Mouse (Mus musculus): Measurements from ENCODE around the gene Cd8b1. TPM values are rescaled to one million over a fixed set of nuclear protein-coding genes. Genes with fewer than 3 reads are reported as not detected.

The Cd8b1 gene
- polyA plus RNA-seq, 1 experiment from 2014 or later, result 0.14 TPM

DNA sequence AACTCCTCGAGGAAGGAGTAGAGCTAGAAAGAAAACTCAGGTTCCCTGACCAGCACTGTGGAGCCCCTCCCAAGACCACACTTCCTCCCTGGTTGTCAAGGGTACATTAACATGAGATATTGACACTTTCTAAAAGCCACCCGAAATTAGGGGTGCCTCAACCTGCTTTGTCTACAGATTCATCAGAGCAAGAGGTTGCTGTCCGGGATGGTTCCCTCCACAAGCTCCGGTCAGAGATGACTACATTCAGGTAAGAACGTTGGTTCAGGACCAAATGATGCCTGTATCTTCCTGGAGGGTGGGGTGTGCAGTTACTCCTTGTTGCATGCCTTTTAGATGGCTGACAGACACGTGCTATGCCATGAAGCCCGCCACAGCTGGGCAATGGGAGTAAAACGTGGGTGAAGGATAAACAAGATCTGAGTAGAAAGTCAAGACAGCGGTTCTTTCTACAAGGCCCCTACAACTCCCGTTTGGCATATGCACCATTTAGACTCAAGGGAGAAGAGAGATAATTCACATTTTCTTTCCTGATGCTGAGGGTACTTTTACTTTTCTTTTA is 30.4 kb downstream of the Cd8b1 start:
- 86% methylated on average over 10 of the region's 10 CpGs for WGBS
- no peaks in the 10 kb centered on the region for H3K36me3 ChIP-seq (ENCODE audit: poor library complexity, severe bottlenecking)
- H3K27me3 ChIP-seq, result no peaks in the 10 kb centered on the region
- no peak for ATAC-seq
- H3K27ac ChIP-seq, result no peak overlapping the region
- no peak overlapping the region for H3K4me2 ChIP-seq
- H3K4me1 ChIP-seq, result no peaks in the 10 kb centered on the region
- H3K4me3 ChIP-seq, result no peak overlapping the region
- no peaks in the 10 kb centered on the region; the same call in 1 of the 2 replicates for H3K9me3 ChIP-seq (replicated peaks)
- H3K9ac ChIP-seq, result no peak overlapping the region

DNA sequence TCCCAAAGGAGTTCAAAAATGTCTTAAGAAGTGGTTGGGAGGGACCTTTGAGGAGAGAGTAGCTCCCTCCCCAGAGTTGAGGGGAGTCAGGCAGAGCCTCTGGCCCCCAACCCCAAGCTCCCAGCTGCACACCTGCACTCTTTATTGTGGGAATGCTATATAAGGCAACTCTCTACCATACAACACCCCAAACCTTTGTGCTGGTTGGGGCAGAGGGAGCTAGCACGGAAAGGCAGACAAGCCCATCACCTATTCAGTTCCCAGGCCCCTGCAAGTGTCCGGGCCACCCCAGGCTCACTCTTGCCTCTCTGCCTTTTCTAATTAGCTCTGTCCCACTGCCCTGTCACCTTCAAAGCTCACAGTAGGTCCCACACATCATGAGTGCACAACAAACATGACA is 31.1 kb downstream of the Cd8b1 start:
- 72% methylated on average over 2 of the region's 2 CpGs for WGBS
- H3K4me2 ChIP-seq, result no peak overlapping the region
- H3K9ac ChIP-seq, result no peak overlapping the region
- H3K9me3 ChIP-seq (replicated peaks), result no peaks in the 10 kb centered on the region
- H3K4me1 ChIP-seq, result no peaks in the 10 kb centered on the region
- no peak overlapping the region for H3K27ac ChIP-seq
- ATAC-seq, result no peak
- H3K4me3 ChIP-seq, result no peak overlapping the region
- H3K36me3 ChIP-seq (ENCODE audit: poor library complexity, severe bottlenecking), result no peaks in the 10 kb centered on the region
- no peaks in the 10 kb centered on the region for H3K27me3 ChIP-seq

DNA sequence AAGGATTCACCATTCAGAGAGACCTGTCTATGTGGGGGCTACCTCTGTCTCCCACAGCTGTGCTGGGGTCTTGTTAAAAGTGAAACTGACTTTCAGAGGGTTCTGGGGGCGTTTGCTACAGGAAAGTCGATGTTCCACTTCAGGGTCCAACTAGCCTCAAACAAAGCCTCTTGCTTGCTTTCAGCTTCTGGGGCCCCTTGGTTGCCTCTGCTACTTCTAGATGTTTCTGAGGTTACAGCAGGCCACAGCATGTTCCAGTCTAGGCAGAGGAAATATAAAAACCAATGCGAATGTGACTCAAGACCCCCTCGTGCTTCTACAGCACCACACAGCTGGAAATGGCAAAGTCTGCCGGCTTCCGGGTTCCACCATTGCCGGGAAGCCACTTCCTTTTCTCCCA is 34.9 kb downstream of the Cd8b1 start:
- H3K36me3 ChIP-seq (ENCODE audit: poor library complexity, severe bottlenecking), result no peaks in the 10 kb centered on the region
- H3K4me1 ChIP-seq, result no peaks in the 10 kb centered on the region
- ATAC-seq, result no peak
- no peak overlapping the region for H3K27ac ChIP-seq
- WGBS, result 93% methylated on average over 7 of the region's 7 CpGs
- H3K27me3 ChIP-seq, result no peaks in the 10 kb centered on the region
- H3K9me3 ChIP-seq (replicated peaks), result no peaks in the 10 kb centered on the region
- H3K4me3 ChIP-seq, result no peak overlapping the region
- H3K9ac ChIP-seq, result no peak overlapping the region
- H3K4me2 ChIP-seq, result no peak overlapping the region

DNA sequence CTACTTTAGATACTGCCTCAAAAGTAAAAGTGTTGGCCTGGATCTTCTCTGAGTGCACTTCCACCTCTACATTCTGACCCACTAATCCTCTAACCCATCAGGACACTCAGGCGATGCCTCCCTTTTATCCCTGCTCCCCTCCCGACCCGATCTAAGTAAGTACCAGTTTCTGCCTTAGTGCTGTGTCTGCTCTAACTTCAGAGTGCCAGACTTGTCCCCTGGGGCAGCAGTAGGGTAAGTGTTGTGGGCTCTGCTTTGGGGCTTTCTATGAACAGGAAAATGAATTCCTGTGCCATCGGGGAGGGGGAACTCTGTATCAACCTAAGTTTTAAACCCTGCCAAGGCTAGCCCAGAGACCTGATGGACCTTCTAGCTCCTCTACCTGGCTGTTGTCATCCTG is 37.6 kb downstream of the Cd8b1 start:
- H3K4me1 ChIP-seq, result no peaks in the 10 kb centered on the region
- 85% methylated on average over 4 of the region's 4 CpGs for WGBS
- no peak overlapping the region for H3K27ac ChIP-seq
- no peaks in the 10 kb centered on the region for H3K27me3 ChIP-seq
- no peak overlapping the region for H3K9ac ChIP-seq
- H3K4me3 ChIP-seq, result no peak overlapping the region
- H3K36me3 ChIP-seq (ENCODE audit: poor library complexity, severe bottlenecking), result no peaks in the 10 kb centered on the region
- ATAC-seq, result no peak
- no peak overlapping the region for H3K4me2 ChIP-seq
- H3K9me3 ChIP-seq (replicated peaks), result no peaks in the 10 kb centered on the region

DNA sequence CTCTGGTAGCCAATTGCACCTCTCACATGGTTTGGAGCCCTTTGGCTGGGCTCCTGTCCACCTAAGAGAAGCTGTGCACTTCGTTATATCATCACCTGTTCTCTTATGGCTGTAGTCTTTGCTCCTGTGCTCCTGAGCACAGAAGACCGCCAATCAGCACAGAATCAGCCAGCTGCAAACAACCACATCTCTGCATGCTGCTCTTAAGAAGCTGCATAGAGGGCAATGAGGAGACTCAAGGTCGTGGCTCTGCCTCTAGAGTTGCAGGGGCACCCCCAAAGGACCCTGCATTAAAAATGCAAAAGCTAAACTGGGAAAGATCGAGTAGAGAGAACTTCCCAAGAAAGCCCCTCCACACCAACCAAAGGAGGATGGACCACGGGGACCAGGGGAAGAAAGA is 38.2 kb downstream of the Cd8b1 start:
- Histone ChIP-seq H3K4me1 (no peaks in the 10 kb centered on the region), H3K36me3 (ENCODE audit: poor library complexity, severe bottlenecking) (no peaks in the 10 kb centered on the region), H3K9me3 (replicated peaks) (no peaks in the 10 kb centered on the region), H3K27me3 (no peaks in the 10 kb centered on the region), H3K9ac (no peak overlapping the region), H3K4me2 (no peak overlapping the region), H3K27ac (no peak overlapping the region), H3K4me3 (no peak overlapping the region)
- WGBS, result 64% methylated on average over 5 of the region's 5 CpGs
- no peak for ATAC-seq

DNA sequence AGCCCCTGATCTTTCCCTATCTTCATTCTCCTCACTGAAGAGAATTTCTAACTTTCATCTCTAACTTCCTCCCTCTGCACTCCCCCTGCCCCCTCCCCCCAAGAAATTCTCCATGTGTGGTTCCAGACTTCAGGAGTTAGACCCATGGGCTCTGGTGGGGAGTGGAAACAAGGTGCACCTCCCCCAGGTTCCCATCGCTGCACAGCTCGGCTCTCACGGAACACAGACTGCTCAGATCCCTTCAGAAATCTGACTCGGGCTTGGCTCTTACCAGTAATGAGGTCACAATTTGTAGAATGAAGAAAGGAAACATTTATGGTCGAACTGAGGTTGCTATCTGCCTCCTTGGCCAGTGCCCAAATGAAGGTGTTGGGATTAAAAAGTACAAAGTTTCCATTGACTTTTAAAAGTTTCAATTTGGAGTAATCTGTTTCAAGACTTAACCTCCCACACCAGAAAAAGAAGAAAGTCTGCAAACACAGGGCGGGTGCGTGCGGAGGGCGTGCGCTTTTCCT is 38.6 kb downstream of the Cd8b1 start:
- no peaks in the 10 kb centered on the region for H3K27me3 ChIP-seq
- H3K4me2 ChIP-seq, result no peak overlapping the region
- no peak for ATAC-seq
- H3K27ac ChIP-seq, result no peak overlapping the region
- H3K4me1 ChIP-seq, result no peaks in the 10 kb centered on the region
- no peak overlapping the region for H3K9ac ChIP-seq
- no peaks in the 10 kb centered on the region for H3K9me3 ChIP-seq (replicated peaks)
- H3K4me3 ChIP-seq, result no peak overlapping the region
- no peaks in the 10 kb centered on the region for H3K36me3 ChIP-seq (ENCODE audit: poor library complexity, severe bottlenecking)
- WGBS, result 83% methylated on average over 10 of the region's 10 CpGs

DNA sequence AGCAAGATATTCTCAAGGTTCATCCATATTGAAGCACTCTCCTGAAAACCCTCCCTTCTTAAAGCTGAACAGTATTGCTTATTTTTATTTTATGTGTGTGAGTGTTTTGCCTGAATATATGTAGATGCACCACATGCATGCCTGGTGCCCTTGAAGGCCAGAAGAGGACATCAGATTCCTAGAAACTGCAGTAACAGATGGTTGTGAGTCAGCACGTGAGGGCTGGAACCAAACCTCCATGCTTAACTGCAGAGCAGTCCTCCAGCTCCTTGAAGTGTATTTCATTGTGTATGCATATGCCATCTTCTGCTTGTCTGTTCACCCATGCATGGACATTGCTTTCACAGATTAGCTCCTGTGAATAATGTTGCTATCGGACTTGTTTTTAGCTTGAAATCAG is 41.4 kb downstream of the Cd8b1 start:
- WGBS, result 62% methylated on average over 2 of the region's 2 CpGs
- no peak overlapping the region for H3K9ac ChIP-seq
- no peak overlapping the region for H3K4me3 ChIP-seq
- no peaks in the 10 kb centered on the region for H3K9me3 ChIP-seq (replicated peaks)
- no peak for ATAC-seq
- no peaks in the 10 kb centered on the region for H3K36me3 ChIP-seq (ENCODE audit: poor library complexity, severe bottlenecking)
- no peak overlapping the region for H3K4me2 ChIP-seq
- H3K27ac ChIP-seq, result no peak overlapping the region
- no peaks in the 10 kb centered on the region for H3K27me3 ChIP-seq
- H3K4me1 ChIP-seq, result no peaks in the 10 kb centered on the region

DNA sequence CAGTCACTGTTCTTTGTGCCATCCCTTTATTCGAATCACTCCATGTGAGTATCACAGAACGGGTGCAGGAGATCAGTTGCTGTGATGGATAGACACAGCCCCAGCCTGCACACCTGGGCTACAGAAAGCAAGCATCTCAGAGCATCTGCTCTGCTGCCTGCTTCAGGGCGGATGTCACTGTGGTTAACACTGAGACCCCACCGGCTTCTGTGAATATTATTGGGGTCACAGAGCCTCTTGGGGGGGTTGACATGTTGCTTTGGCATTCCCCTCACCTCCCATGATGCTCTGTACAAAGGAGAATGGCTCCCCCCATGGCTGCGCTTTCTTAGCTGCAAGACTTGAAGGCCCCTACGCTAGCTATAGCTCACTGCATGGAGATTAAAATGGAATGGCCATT is 46.8 kb downstream of the Cd8b1 start:
- Histone ChIP-seq H3K4me3 (no peak overlapping the region), H3K4me2 (no peak overlapping the region), H3K36me3 (ENCODE audit: poor library complexity, severe bottlenecking) (no peaks in the 10 kb centered on the region), H3K9me3 (replicated peaks) (no peaks in the 10 kb centered on the region), H3K9ac (no peak overlapping the region), H3K27ac (no peak overlapping the region), H3K27me3 (no peaks in the 10 kb centered on the region), H3K4me1 (no peaks in the 10 kb centered on the region)
- WGBS, result 92% methylated on average over 6 of the region's 6 CpGs
- ATAC-seq, result no peak

DNA sequence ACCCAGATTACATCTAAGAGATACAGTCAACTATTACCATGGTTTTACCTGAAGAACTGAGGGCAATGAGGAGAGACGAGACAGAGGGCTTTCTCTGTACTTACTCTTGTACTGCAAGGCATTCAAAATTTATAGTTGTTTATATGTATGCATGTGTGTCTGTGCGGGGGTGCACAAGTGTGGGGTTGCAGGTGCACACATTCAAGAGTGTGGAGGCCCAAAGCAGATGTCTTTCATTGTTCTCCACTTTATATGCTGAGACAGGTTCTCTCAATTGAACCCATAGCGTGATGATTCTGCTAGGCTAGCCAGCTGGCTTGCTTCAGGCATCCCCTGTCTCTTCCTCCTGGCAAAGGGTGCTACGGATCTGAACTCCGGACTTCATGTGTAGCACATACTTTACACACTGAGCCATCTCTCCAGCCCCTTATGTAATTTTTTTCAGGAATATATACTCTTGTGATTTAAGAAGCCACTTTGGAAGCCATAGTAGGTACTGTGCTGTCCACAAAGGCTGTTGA is 48.6 kb downstream of the Cd8b1 start:
- H3K4me2 ChIP-seq, result no peak overlapping the region
- H3K27ac ChIP-seq, result no peak overlapping the region
- no peaks in the 10 kb centered on the region for H3K27me3 ChIP-seq
- H3K9me3 ChIP-seq (replicated peaks), result no peaks in the 10 kb centered on the region
- no peaks in the 10 kb centered on the region for H3K4me1 ChIP-seq
- no peak overlapping the region for H3K9ac ChIP-seq
- no peaks in the 10 kb centered on the region for H3K36me3 ChIP-seq (ENCODE audit: poor library complexity, severe bottlenecking)
- no peak overlapping the region for H3K4me3 ChIP-seq
- WGBS, result 87% methylated on average over 5 of the region's 5 CpGs
- ATAC-seq, result no peak

DNA sequence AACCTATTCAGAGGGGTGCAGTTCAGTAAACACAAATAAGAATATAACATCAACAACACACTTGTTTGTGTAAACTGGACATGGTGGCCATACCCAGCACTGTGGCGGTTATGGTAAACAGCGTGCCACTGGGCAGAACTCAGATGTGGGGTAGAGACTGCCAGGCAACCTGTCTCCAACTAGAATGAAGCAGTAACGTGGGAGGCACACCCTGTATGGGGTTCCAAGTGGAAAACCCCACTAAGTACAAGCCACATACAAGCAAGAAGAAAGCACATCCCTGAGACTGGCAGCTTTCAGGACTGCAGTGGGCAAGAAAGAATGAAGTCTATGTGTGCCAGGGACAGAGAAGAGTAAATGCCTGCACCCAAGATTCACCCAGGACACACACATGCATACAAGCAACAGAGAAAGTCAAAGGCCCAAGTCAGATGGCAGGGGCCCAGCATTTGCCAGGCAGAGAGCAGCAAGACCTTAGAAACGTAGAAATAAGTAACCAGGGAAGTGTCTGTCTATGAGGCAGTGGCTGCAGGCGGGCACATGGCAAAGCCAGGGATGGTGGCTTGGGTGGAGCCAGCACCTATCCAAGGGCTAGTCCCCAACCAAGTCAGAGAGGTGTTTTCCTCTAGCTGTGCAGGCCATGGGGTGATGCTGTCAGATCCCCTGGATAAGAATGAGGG is 49.6 kb downstream of the Cd8b1 start:
- H3K36me3 ChIP-seq (ENCODE audit: poor library complexity, severe bottlenecking), result no peaks in the 10 kb centered on the region
- no peaks in the 10 kb centered on the region for H3K9me3 ChIP-seq (replicated peaks)
- no peak overlapping the region for H3K27ac ChIP-seq
- no peak overlapping the region for H3K4me2 ChIP-seq
- H3K27me3 ChIP-seq, result no peaks in the 10 kb centered on the region
- H3K4me3 ChIP-seq, result no peak overlapping the region
- 87% methylated on average over 5 of the region's 5 CpGs for WGBS
- no peaks in the 10 kb centered on the region for H3K4me1 ChIP-seq
- ATAC-seq, result no peak
- no peak overlapping the region for H3K9ac ChIP-seq

DNA sequence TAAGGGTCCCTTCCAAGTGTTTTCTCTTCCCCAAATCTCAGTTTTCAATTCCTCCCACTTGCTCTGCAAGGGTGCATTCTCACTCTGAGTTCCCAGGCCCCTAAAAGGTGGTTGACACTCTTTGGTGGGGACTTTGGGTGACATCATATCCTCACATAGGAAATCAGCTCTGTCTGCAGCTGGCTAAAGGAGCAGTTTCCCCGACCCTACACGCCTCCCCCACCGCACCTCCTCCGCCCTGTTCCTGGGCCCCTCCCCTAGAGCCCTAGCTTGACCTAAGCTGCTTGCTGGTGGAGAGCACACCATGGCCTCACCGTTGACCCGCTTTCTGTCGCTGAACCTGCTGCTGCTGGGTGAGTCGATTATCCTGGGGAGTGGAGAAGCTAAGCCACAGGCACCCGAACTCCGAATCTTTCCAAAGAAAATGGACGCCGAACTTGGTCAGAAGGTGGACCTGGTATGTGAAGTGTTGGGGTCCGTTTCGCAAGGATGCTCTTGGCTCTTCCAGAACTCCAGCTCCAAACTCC is 50.7 kb downstream of the Cd8b1 start, which contains the start of gene Cd8a:
Gene Cd8a (plus strand): TSS at position 179 of the 527 bp plus-strand sequence.
- WGBS, result 80% methylated on average over 14 of the region's 14 CpGs
- Histone ChIP-seq H3K9ac (no peak within 1 kb of the TSS), H3K27me3 (no peaks in the 10 kb centered on the region), H3K27ac (no peak within 1 kb of the TSS), H3K9me3 (replicated peaks) (no peaks in the 10 kb centered on the region), H3K36me3 (ENCODE audit: poor library complexity, severe bottlenecking) (no peaks in the 10 kb centered on the region), H3K4me2 (no peak within 1 kb of the TSS), H3K4me1 (no peaks in the 10 kb centered on the region), H3K4me3 (no peak within 1 kb of the TSS)
- no peak for ATAC-seq

DNA sequence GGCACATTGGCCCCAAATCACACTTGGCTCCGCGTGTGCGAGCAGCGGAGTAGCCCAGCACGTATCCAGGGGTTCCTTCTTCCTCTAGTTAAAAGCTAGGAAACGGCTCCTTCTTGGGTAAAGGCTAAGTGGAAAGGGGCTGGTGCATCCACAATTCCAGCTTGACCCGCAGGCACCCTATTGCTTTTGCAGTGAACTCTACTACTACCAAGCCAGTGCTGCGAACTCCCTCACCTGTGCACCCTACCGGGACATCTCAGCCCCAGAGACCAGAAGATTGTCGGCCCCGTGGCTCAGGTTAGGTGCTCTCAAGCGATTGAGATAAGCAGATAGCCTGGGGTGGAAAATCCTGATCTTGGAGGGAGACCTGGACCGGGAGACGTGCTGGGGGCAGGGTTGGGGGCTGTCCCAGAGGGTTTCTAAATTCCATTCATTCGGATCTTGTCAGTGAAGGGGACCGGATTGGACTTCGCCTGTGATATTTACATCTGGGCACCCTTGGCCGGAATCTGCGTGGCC is 51.8 kb downstream of the Cd8b1 start:
- WGBS, result 87% methylated on average over 19 of the region's 19 CpGs
- H3K4me3 ChIP-seq, result no peak overlapping the region
- no peaks in the 10 kb centered on the region for H3K27me3 ChIP-seq
- H3K9me3 ChIP-seq (replicated peaks), result no peaks in the 10 kb centered on the region
- no peak overlapping the region for H3K4me2 ChIP-seq
- H3K4me1 ChIP-seq, result no peaks in the 10 kb centered on the region
- H3K9ac ChIP-seq, result no peak overlapping the region
- no peak overlapping the region for H3K27ac ChIP-seq
- H3K36me3 ChIP-seq (ENCODE audit: poor library complexity, severe bottlenecking), result no peaks in the 10 kb centered on the region
- no peak for ATAC-seq

All from forebrain, embryonic 13.5 days (tissue).